Mouse (Mus musculus): ENCODE measurements around the gene Cks1b.
A peak's percentile ranks its signal among the peaks of the same experiment; 100 is the strongest.

DNA sequence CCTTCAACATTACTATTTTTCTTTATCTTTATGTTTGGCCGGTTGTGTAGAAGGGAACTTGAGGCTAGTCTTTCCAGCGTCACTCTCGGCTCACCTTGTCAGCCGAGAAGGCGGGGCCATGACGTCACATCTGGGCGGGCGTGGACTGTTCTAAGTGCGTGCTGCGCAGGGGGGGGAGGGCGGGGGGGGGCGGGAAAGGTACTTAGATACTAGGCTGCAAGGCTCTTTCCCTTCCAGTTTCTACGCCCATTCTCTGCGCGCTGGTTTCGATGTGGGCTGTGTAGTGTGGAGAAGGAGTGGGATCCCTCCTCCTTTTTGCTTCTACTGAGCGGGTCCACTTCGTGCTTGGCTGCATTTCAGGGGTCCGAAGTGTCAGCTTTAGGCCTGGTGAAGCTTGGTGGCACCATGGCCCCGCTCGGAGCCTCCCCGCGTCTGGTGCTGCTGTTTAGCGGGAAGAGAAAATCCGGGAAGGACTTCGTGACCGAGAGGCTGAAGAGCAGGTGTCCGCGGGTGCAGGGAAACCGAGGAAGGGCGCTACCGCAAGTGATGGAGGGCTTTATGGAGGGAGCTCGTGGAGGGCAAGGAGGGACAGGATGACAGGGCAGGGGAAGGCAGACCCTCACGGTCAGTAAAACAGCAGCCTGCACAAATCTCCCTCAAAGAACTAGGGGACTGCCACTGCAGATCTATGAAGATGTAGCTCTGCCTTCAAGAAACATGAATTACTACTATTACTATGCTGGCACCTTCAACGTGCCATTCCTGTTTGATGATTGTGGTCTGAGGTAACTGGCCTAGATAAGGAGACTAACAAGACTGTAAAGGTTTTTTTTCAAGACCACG lies 41.0 kb upstream of the Cks1b start:
- TF ChIP-seq POLR2A (IDR thresholded peaks at IDR 0.05; ENCODE audit: control insufficient read depth in 1 of 2, insufficient read depth in 1 of 2, low read depth in 1 of 2, low read length in 2 of 2, poor library complexity in 1 of 2) (peak; percentile 66 to 75; a peak in 2 of 4 replicates), BHLHE40 (IDR thresholded peaks at IDR 0.05; ENCODE audit: borderline replicate concordance, low read depth, low read length) (peak; percentile 51), ZMIZ1 (IDR thresholded peaks at IDR 0.05; ENCODE audit: low read depth, low read length) (peak; percentile 66), CTCF (IDR thresholded peaks at IDR 0.05 in 2 of 3, conservative IDR thresholded peaks at IDR 0.05 in 1 of 3; ENCODE audit: control insufficient read depth in 1 of 3, insufficient read depth in 1 of 3, low read depth in 2 of 3, low read length in 3 of 3, poor library complexity in 1 of 3, severe bottlenecking in 1 of 3) (no peak), MAFK (IDR thresholded peaks at IDR 0.05; ENCODE audit: borderline replicate concordance, low read depth, low read length) (no peak), NRF1 (IDR thresholded peaks at IDR 0.05; ENCODE audit: insufficient read depth, low read depth, low read length, poor library complexity, severe bottlenecking) (peak; percentile 54; the same call in 1 of the 2 replicates), TCF12 (IDR thresholded peaks at IDR 0.05; ENCODE audit: low read depth, low read length) (peak; percentile 49; the same call in 1 of the 2 replicates), POLR2AphosphoS5 (IDR thresholded peaks at IDR 0.05; ENCODE audit: borderline replicate concordance, low read depth, low read length) (no peak), USF1 (IDR thresholded peaks at IDR 0.05; ENCODE audit: low read depth, low read length) (peak; percentile 17; the same call in 1 of the 2 replicates), MEF2A (IDR thresholded peaks at IDR 0.05; ENCODE audit: extremely low read depth, insufficient replicate concordance, low read depth, low read length, poor library complexity, severe bottlenecking) (peak; percentile 4; the same call in 1 of the 2 replicates), KAT2A (conservative IDR thresholded peaks at IDR 0.05; ENCODE audit: low read depth, low read length) (no peak), MYB (IDR thresholded peaks at IDR 0.05; ENCODE audit: low read depth, low read length) (no peak)
